Mouse (Mus musculus) CH12.LX (cell line): ENCODE data around the gene Dpp6. TPM values are rescaled to one million over a fixed set of nuclear protein-coding genes. Genes with fewer than 3 reads are reported as not detected.

Source experiments
- DNase-seq: peaks from one replicate; pipeline ENCODE4 v3.0.0-alpha.2; 2013; ENCODE audit errors: extremely low read depth
- H3K27ac ChIP-seq: 2 replicates; pipeline ENCODE4 v1.5.1; 2012; ENCODE audit warnings: low read depth, mild to moderate bottlenecking, control low read depth, moderate library complexity; ENCODE audit not compliant: insufficient read depth
- H3K27me3 ChIP-seq: replicated peaks from 2 replicates; pipeline ENCODE3; 2012; ENCODE audit warnings: inconsistent platforms
- H3K36me3 ChIP-seq, 2 experiments: replicated peaks in 1 of 2; 2 replicates each; pipeline versions ENCODE3 to v1.6.1; 2012; ENCODE audit warnings: inconsistent platforms in 1 of 2, low read length in 1 of 2, mild to moderate bottlenecking in 1 of 2, mixed read lengths in 1 of 2, moderate library complexity in 1 of 2; ENCODE audit not compliant: control insufficient read depth in 1 of 2, insufficient read depth in 1 of 2
- H3K4me1 ChIP-seq, 2 experiments: 2 replicates each; pipeline ENCODE4 v1.6.1; 2012; ENCODE audit warnings: inconsistent platforms in 1 of 2, moderate library complexity in 1 of 2; ENCODE audit not compliant: insufficient read depth in 2 of 2, control insufficient read depth in 1 of 2
- H3K4me2 ChIP-seq: 2 replicates; pipeline ENCODE4 v1.6.1; 2012; ENCODE audit warnings: low read depth, mild to moderate bottlenecking, control low read depth; ENCODE audit not compliant: poor library complexity, insufficient read depth, severe bottlenecking
- H3K4me3 ChIP-seq, 3 experiments: fragments of 150-350 bp in 1 of 3; sonication (generic) in 1 of 3; replicated peaks in 1 of 3; 2 replicates each; pipeline versions ENCODE3 to v1.5.1; 2011 to 2012; ENCODE audit warnings: low read depth in 2 of 3, low read length in 2 of 3, mild to moderate bottlenecking in 2 of 3, moderate library complexity in 2 of 3, control low read depth in 1 of 3, improper control_type of control experiment in 1 of 3, inconsistent platforms in 1 of 3, mixed read lengths in 1 of 3; ENCODE audit not compliant: poor library complexity in 1 of 3
- H3K79me2 ChIP-seq: replicated peaks from 2 replicates; pipeline ENCODE4 v1.6.1; 2012; ENCODE audit warnings: mild to moderate bottlenecking, moderate library complexity; ENCODE audit not compliant: control insufficient read depth, poor library complexity, insufficient read depth, severe bottlenecking; ENCODE audit errors: extremely low read depth
- H3K9ac ChIP-seq: 2 replicates; pipeline ENCODE4 v1.6.1; 2012; ENCODE audit warnings: low read depth, mild to moderate bottlenecking, control low read depth, moderate library complexity; ENCODE audit not compliant: insufficient read depth
- H3K9me3 ChIP-seq: replicated peaks from 2 replicates; pipeline ENCODE3; 2012; ENCODE audit warnings: low read length, inconsistent platforms, mixed read lengths
- CHD2 ChIP-seq: IDR thresholded peaks from 2 replicates; pipeline ENCODE4 v1.6.1; 2011; ENCODE audit warnings: low read length, improper control_type of control experiment
- CTCF ChIP-seq, 2 experiments: IDR thresholded peaks in 1 of 2; conservative IDR thresholded peaks in 1 of 2; 2 replicates each; pipeline ENCODE4 v1.5.1; 2011 to 2012; ENCODE audit warnings: low read depth in 2 of 2, low read length in 2 of 2, improper control_type of control experiment in 1 of 2, inconsistent platforms in 1 of 2, mild to moderate bottlenecking in 1 of 2, moderate library complexity in 1 of 2
- ELF1 ChIP-seq: IDR thresholded peaks from 2 replicates; pipeline ENCODE4 v1.6.1; 2014; ENCODE audit warnings: low read depth, mild to moderate bottlenecking, inconsistent platforms, low read length, improper control_type of control experiment
- EP300 ChIP-seq: IDR thresholded peaks from 2 replicates; pipeline ENCODE4 v1.6.1; 2011; ENCODE audit warnings: low read length, improper control_type of control experiment
- ETS1 ChIP-seq: conservative IDR thresholded peaks from 2 replicates; pipeline ENCODE4 v1.6.1; 2012; ENCODE audit warnings: low read depth, mild to moderate bottlenecking, inconsistent platforms, low read length, improper control_type of control experiment, moderate library complexity
- GABPA ChIP-seq: IDR thresholded peaks from 2 replicates; pipeline ENCODE4 v1.6.1; 2012; ENCODE audit warnings: low read depth, low read length, improper control_type of control experiment, inconsistent platforms; ENCODE audit not compliant: insufficient replicate concordance
- HCFC1 ChIP-seq: IDR thresholded peaks from 2 replicates; pipeline ENCODE4 v1.6.1; 2012; ENCODE audit warnings: low read depth, mild to moderate bottlenecking, inconsistent platforms, low read length, improper control_type of control experiment
- MAFK ChIP-seq: IDR thresholded peaks from 2 replicates; pipeline ENCODE4 v1.6.1; 2011; ENCODE audit warnings: low read length, improper control_type of control experiment; ENCODE audit not compliant: insufficient replicate concordance
- MAZ ChIP-seq: IDR thresholded peaks from 2 replicates; pipeline ENCODE4 v1.6.1; 2012; ENCODE audit warnings: low read depth, mild to moderate bottlenecking, inconsistent platforms, low read length, improper control_type of control experiment, moderate library complexity
- MXI1 ChIP-seq: IDR thresholded peaks from 2 replicates; pipeline ENCODE4 v1.6.1; 2011; ENCODE audit warnings: mild to moderate bottlenecking, low read depth, low read length, improper control_type of control experiment
- NELFE ChIP-seq: IDR thresholded peaks from 2 replicates; pipeline ENCODE4 v1.6.1; 2011; ENCODE audit warnings: low read depth, low read length, improper control_type of control experiment
- NRF1 ChIP-seq: IDR thresholded peaks from 2 replicates; pipeline ENCODE4 v1.6.1; 2014; ENCODE audit warnings: low read depth, mild to moderate bottlenecking, inconsistent platforms, low read length, improper control_type of control experiment, moderate library complexity
- PAX5 ChIP-seq: IDR thresholded peaks from 2 replicates; pipeline ENCODE4 v1.6.1; 2012; ENCODE audit warnings: low read length, inconsistent platforms, mixed read lengths
- POLR2AphosphoS2 ChIP-seq: IDR thresholded peaks from 2 replicates; pipeline ENCODE4 v1.6.1; 2011; ENCODE audit warnings: low read depth, low read length, improper control_type of control experiment
- RAD21 ChIP-seq: IDR thresholded peaks from 2 replicates; pipeline ENCODE4 v1.6.1; 2011; ENCODE audit warnings: low read depth, mild to moderate bottlenecking, low read length, improper control_type of control experiment, moderate library complexity
- SIN3A ChIP-seq: IDR thresholded peaks from 2 replicates; pipeline ENCODE4 v1.6.1; 2012; ENCODE audit warnings: low read length, improper control_type of control experiment, inconsistent platforms
- TBP ChIP-seq: conservative IDR thresholded peaks from 2 replicates; pipeline ENCODE4 v1.6.1; 2011; ENCODE audit warnings: low read depth, low read length, improper control_type of control experiment
- TCF12 ChIP-seq: IDR thresholded peaks from 2 replicates; pipeline ENCODE4 v1.6.1; 2014; ENCODE audit warnings: low read depth, mild to moderate bottlenecking, inconsistent platforms, low read length, improper control_type of control experiment
- USF2 ChIP-seq: conservative IDR thresholded peaks from 2 replicates; pipeline ENCODE4 v1.6.1; 2011; ENCODE audit warnings: low read depth, low read length, improper control_type of control experiment
- ZMIZ1 ChIP-seq: IDR thresholded peaks from 2 replicates; pipeline ENCODE4 v1.6.1; 2012; ENCODE audit warnings: low read depth, mild to moderate bottlenecking, inconsistent platforms, low read length, improper control_type of control experiment
- dilution Hi-C: fragments of 300-500 bp; cut with MboI; formaldehyde crosslinking; loops from 2 replicates; pipeline ENCODE4 v1.14.3; 2020; ENCODE audit warnings: low sequenced_read_pairs; ENCODE audit not compliant: extremely low pct_unique_long_range_greater_than_20kb, extremely low pct_ligation_motif_present
- in situ Hi-C: fragments of 300-500 bp; cut with MboI; formaldehyde crosslinking; loops from 3 replicates; pipeline ENCODE4 v1.14.3; 2019; ENCODE audit warnings: low sequenced_read_pairs, low pct_ligation_motif_present, low pct_unique_long_range_greater_than_20kb, mixed read lengths
- polyA plus RNA-seq: library from polyadenylated mRNA; unstranded; fragments of >175 nt; gene quantifications from 2 replicates; pipeline ENCODE4 v1.2.1, GENCODE M21; 2012; ENCODE audit warnings: low read depth; ENCODE audit not compliant: insufficient read length
- total RNA-seq, 2 experiments: library from RNA; depleted of rRNA; stranded (reverse); fragments of 300-350 nt in 1 of 2; fragments of >200 nt in 1 of 2; gene quantifications; 2 replicates each; pipeline ENCODE4 v1.2.3; 2012 to 2014

Gene Dpp6
- total and polyA plus RNA-seq, 3 experiments: not detected

GRCm38 (mm10) chr5:27587970-27588758, 771.2 kb downstream of the Dpp6 start:
- in situ Hi-C loops: no loop called here
- H3K9me3 ChIP-seq: no peaks in the 10 kb centered on the region
- H3K79me2 ChIP-seq: no peaks in the 10 kb centered on the region
- H3K9ac ChIP-seq: no peak overlapping the region
- H3K27ac ChIP-seq: no peak overlapping the region
- no peak for TF ChIP-seq PAX5
- no peak for TF ChIP-seq CHD2
- TF ChIP-seq TCF12: no peak
- no peak for TF ChIP-seq NRF1
- TF ChIP-seq, all 38 proteins: peak for 0
- Histone ChIP-seq H3K27me3 (no peaks in the 10 kb centered on the region), H3K36me3 (no peaks in the 10 kb centered on the region), H3K4me3 (no peak overlapping the region), H3K4me1 (no peaks in the 10 kb centered on the region), H3K4me2 (no peak overlapping the region)
- dilution Hi-C loops: no loop called here
- no peak for DNase-seq

- H3K36me3 ChIP-seq: no peaks in the 10 kb centered on the region
- no peak overlapping the region for H3K9ac ChIP-seq
- no peak overlapping the region for H3K4me3 ChIP-seq
- no peaks in the 10 kb centered on the region for H3K9me3 ChIP-seq
- no peak overlapping the region for H3K27ac ChIP-seq
- peaks cover 6% of the 10 kb centered on the region for H3K27me3 ChIP-seq
- no peaks in the 10 kb centered on the region for H3K79me2 ChIP-seq
- dilution Hi-C loops: no loop called here
- DNase-seq: no peak
- TF ChIP-seq ZMIZ1 (no peak), TBP (no peak), ELF1 (no peak), MXI1 (no peak), HCFC1 (no peak), GABPA (no peak), MAFK (no peak), USF2 (no peak), POLR2AphosphoS2 (no peak), EP300 (no peak), CHD2 (no peak), MAZ (no peak), RAD21 (no peak), NELFE (no peak), CTCF (conservative IDR thresholded peaks at IDR 0.05 in 1 of 2, IDR thresholded peaks at IDR 0.05 in 1 of 2; ENCODE audit: low read depth in 2 of 2, low read length in 2 of 2) (no peak), SIN3A (no peak), ETS1 (no peak)
- H3K4me1 ChIP-seq: no peaks in the 10 kb centered on the region
- in situ Hi-C loops: loop anchor here (25.0 kb wide), 1 partner anchor 517 kb away; no protein-coding TSS in a partner anchor
- no peak overlapping the region for H3K4me2 ChIP-seq
Observed at GRCm38 (mm10) chr5:27604132-27604531, 787.1 kb downstream of the Dpp6 start.
